In the genomic region with DNA sequence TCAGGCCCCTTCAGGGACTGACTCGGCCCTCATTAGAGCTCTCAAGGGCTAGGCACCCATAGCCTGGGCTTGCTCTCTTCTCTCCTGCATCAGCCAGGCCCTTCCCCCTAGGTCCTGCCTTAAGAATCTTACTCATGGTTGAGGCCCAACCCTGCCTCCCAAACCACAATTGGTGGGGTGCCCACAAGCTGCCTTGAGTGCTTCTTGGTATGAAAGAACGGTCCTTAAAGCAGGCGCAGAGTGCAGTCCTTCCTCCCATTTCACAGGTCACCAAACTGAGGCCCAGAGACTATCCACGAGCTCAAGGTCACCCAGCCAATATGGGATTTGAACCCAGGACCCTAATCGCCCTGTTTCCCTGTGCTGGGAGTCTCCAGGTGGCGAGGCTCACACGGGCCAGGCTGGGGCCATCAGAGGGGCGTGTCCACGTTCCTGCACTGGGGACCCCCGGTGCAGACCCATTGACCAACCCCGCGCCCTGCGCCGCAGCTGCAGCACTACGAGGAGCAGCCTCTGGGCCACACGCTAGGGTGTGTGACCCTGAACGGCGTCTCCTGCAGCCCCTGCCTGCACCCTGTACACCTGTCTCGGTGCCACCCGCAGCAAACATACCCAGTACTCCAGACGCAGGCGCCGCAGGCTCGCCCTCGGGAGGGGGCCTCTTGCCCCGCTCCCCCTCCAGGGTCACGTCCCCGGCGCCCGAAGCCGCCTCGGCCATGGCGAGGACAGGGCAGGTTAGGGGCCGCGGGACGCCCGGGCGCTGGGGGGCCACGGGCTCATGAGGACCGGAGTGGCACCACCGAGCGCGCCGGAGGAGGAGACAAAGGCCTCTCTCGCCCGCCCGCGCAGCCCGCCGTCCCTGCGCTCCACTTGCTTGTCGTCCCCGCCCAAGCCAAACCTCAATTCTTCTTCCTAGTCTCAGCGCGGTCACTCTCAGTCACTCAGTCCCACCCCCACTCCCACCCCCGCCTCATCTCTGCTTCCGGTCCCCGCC, we compare ENCODE assay signal across 8 mouse cellular contexts. TPM values are rescaled to one million over a fixed set of nuclear protein-coding genes. Genes with fewer than 3 reads are reported as not detected.
DNase-seq lines count a peak whose midpoint lies in the region; ATAC-seq and TF ChIP-seq lines count a peak whose summit lies in the region.

A gene (minus strand): TSS at position 822 of the 994 bp plus-strand sequence.

- peak within 1 kb of the TSS; percentile 72 for H3K4me3 ChIP-seq in bone marrow macrophage, adult 2 months (ENCODE audit: insufficient read depth, low read length)
- H3K4me3 ChIP-seq in forebrain, embryonic 11.5 days (ENCODE audit: low read depth, low read length), result peak within 1 kb of the TSS; percentile 92
- H3K4me3 ChIP-seq in heart, embryonic 15.5 days, result peak within 1 kb of the TSS; percentile 83
- peak within 1 kb of the TSS; percentile 50 to 54 for H3K4me3 ChIP-seq in liver, embryonic 14.5 days (ENCODE audit: insufficient read depth in 1 of 2, low read depth in 2 of 2, low read length in 2 of 2)
- peak within 1 kb of the TSS; percentile 82 for H3K4me3 ChIP-seq in stomach, embryonic 15.5 days (replicated peaks)

- peak within 1 kb of the TSS; percentile 98 for H3K9ac ChIP-seq in forebrain, embryonic 11.5 days (ENCODE audit: low read length)
- H3K9ac ChIP-seq in heart, embryonic 15.5 days, result peak within 1 kb of the TSS; percentile 88
- no peak within 1 kb of the TSS for H3K9ac ChIP-seq in liver, embryonic 14.5 days (replicated peaks)
- peak within 1 kb of the TSS; percentile 76 for H3K9ac ChIP-seq in stomach, embryonic 15.5 days

- no peak for TF ChIP-seq EP300 in liver, embryonic 14.5 days (IDR thresholded peaks at IDR 0.05; ENCODE audit: low read depth)

- peaks cover 5% of the 10 kb centered on the region; the same call in 1 of the 2 replicates for H3K4me1 ChIP-seq in bone marrow macrophage, adult 2 months (ENCODE audit: control insufficient read depth, insufficient read depth, low read length)
- peaks cover 14% of the 10 kb centered on the region for H3K4me1 ChIP-seq in forebrain, embryonic 11.5 days (replicated peaks; ENCODE audit: control insufficient read depth, insufficient read depth, low read length)
- H3K4me1 ChIP-seq in heart, embryonic 15.5 days (replicated peaks), result peaks cover 33% of the 10 kb centered on the region
- H3K4me1 ChIP-seq in liver, embryonic 14.5 days (replicated peaks; ENCODE audit: control insufficient read depth in 2 of 2, insufficient read depth in 2 of 2, low read length in 1 of 2), result peaks cover 4 to 7% of the 10 kb centered on the region in 2 experiments; a peak in 3 of 4 replicates
- H3K4me1 ChIP-seq in stomach, embryonic 15.5 days, result peaks cover 30% of the 10 kb centered on the region

- peak within 1 kb of the TSS; percentile 68 for H3K4me2 ChIP-seq in forebrain, embryonic 11.5 days (ENCODE audit: low read depth, low read length, severe bottlenecking)
- H3K4me2 ChIP-seq in heart, embryonic 15.5 days, result peak within 1 kb of the TSS; percentile 96
- peak within 1 kb of the TSS; percentile 67 for H3K4me2 ChIP-seq in liver, embryonic 14.5 days (ENCODE audit: low read depth)
- peak within 1 kb of the TSS; percentile 94 for H3K4me2 ChIP-seq in stomach, embryonic 15.5 days

- TF ChIP-seq POLR2A in bone marrow macrophage, adult 2 months (IDR thresholded peaks at IDR 0.05; ENCODE audit: borderline replicate concordance, low read depth, low read length), result no peak

- H3K36me3 ChIP-seq in forebrain, embryonic 11.5 days (ENCODE audit: control insufficient read depth, insufficient read depth, low read length), result no peaks in the 10 kb centered on the region; the same call in 1 of the 2 replicates
- H3K36me3 ChIP-seq in heart, embryonic 15.5 days, result no peaks in the 10 kb centered on the region
- no peaks in the 10 kb centered on the region for H3K36me3 ChIP-seq in liver, embryonic 14.5 days (replicated peaks; ENCODE audit: control insufficient read depth, insufficient read depth, low read depth)
- no peaks in the 10 kb centered on the region for H3K36me3 ChIP-seq in stomach, embryonic 15.5 days

- no peak for TF ChIP-seq CTCF in bone marrow macrophage, adult 2 months (IDR thresholded peaks at IDR 0.05; ENCODE audit: low read depth, low read length)
- TF ChIP-seq CTCF in liver, embryonic 14.5 days (IDR thresholded peaks at IDR 0.05; ENCODE audit: low read depth), result no peak

- peak; percentile 70 for ATAC-seq in forebrain, embryonic 11.5 days (replicated peaks; ENCODE audit: low FRiP score)
- ATAC-seq in heart, embryonic 15.5 days (replicated peaks; ENCODE audit: insufficient number of reproducible peaks, insufficient read depth, low FRiP score, low read depth), result peak; percentile 63
- peak; percentile 6; the same call in 1 of the 2 replicates for ATAC-seq in liver, embryonic 14.5 days (ENCODE audit: insufficient read depth)
- ATAC-seq in stomach, embryonic 15.5 days (ENCODE audit: insufficient read depth, low FRiP score, low read depth), result peak; percentile 62

- 5% methylated on average over 56 of the region's 58 CpGs for WGBS in forebrain, embryonic 11.5 days
- WGBS in heart, embryonic 15.5 days, result 6% methylated on average over 57 of the region's 58 CpGs
- WGBS in liver, embryonic 14.5 days (ENCODE audit: insufficient replicate concordance), result 4% methylated on average over 58 of the region's 58 CpGs
- WGBS in stomach, embryonic 15.5 days, result 6% methylated on average over 41 of the region's 58 CpGs

- no peaks in the 10 kb centered on the region for H3K9me3 ChIP-seq in forebrain, embryonic 11.5 days (ENCODE audit: control insufficient read depth, low read length)
- H3K9me3 ChIP-seq in heart, embryonic 15.5 days (replicated peaks), result no peaks in the 10 kb centered on the region
- no peaks in the 10 kb centered on the region for H3K9me3 ChIP-seq in liver, embryonic 14.5 days (ENCODE audit: control insufficient read depth, low read length)
- H3K9me3 ChIP-seq in stomach, embryonic 15.5 days, result no peaks in the 10 kb centered on the region

- no peak within 1 kb of the TSS for H3K27ac ChIP-seq in bone marrow macrophage, adult 2 months (ENCODE audit: insufficient read depth, low read depth, low read length)
- H3K27ac ChIP-seq in forebrain, embryonic 11.5 days (ENCODE audit: low read depth, low read length), result peak within 1 kb of the TSS; percentile 78
- H3K27ac ChIP-seq in heart, embryonic 15.5 days, result peak within 1 kb of the TSS; percentile 66
- H3K27ac ChIP-seq in liver, embryonic 14.5 days, result no peak within 1 kb of the TSS
- H3K27ac ChIP-seq in stomach, embryonic 15.5 days, result peak within 1 kb of the TSS; percentile 80

- no peaks in the 10 kb centered on the region for H3K27me3 ChIP-seq in forebrain, embryonic 11.5 days (ENCODE audit: control insufficient read depth, insufficient read depth, low read length)
- H3K27me3 ChIP-seq in heart, embryonic 15.5 days, result peaks cover 18% of the 10 kb centered on the region
- no peaks in the 10 kb centered on the region for H3K27me3 ChIP-seq in liver, embryonic 14.5 days (ENCODE audit: control insufficient read depth, insufficient read depth, low read length)
- H3K27me3 ChIP-seq in stomach, embryonic 15.5 days (replicated peaks), result no peaks in the 10 kb centered on the region

- peak; percentile 89 for DNase-seq in CD4-positive, CD25-positive, alpha-beta regulatory T cell, adult 2 months (ENCODE audit: low read depth, low spot score)
- peak; percentile 93 for DNase-seq in forebrain, embryonic 11.5 days (ENCODE audit: low spot score)
- peak; percentile 90 for DNase-seq in kidney, postnatal 14 days
- DNase-seq in liver, embryonic 14.5 days (ENCODE audit: low read depth in 3 of 3, low spot score in 3 of 3), result no peak
- peak; percentile 88 for DNase-seq in neural tube, embryonic 10.5 days (ENCODE audit: extremely low spot score, low spot score)

RNA-seq across cellular contexts. Expression of the gene that starts here (rescaled TPM):
- polyA plus RNA-seq in bone marrow macrophage, adult 2 months (2012; ENCODE audit: insufficient read depth, insufficient read length, missing spikeins), result 10.0 and 10.2 TPM in 2 replicates
- 5.7 and 9.3 TPM in 2 replicates for polyA plus RNA-seq in forebrain, embryonic 11.5 days (2014; fragmentation: Nextera tagmentation; extraction: Ambion mirVana)
- polyA plus RNA-seq in heart, embryonic 15.5 days (2015; fragmentation: Nextera tagmentation; extraction: Ambion mirVana), result 0.81 and 1.9 TPM in 2 replicates
- 1.4 and 1.7 TPM in 2 replicates for polyA plus RNA-seq in liver, embryonic 14.5 days (2012; rRNA removed)
- 0.14 and 0.15 TPM in 2 replicates for polyA plus RNA-seq in liver, embryonic 14.5 days (2014; fragmentation: Nextera tagmentation; extraction: Ambion mirVana)
- polyA plus RNA-seq in stomach, embryonic 15.5 days (2015; fragmentation: Nextera tagmentation; extraction: Ambion mirVana), result 1.5 and 1.8 TPM in 2 replicates

Comparison
In these comparisons a context has a peak if more than half of its experiments do, and no peak if none do; other contexts are left out.
1. DNase-seq: peak in CD4-positive, CD25-positive, alpha-beta regulatory T cell, adult 2 months (single experiment), forebrain, embryonic 11.5 days (single experiment), kidney, postnatal 14 days (single experiment) and neural tube, embryonic 10.5 days (single experiment); none in liver, embryonic 14.5 days (0 of 3).
2. H3K27ac ChIP-seq: peak in forebrain, embryonic 11.5 days (single experiment), heart, embryonic 15.5 days (single experiment) and stomach, embryonic 15.5 days (single experiment); none in bone marrow macrophage, adult 2 months (single experiment) and liver, embryonic 14.5 days (single experiment).
3. ATAC-seq: peak in every context shown above with its lines; median percentile 70 in forebrain, embryonic 11.5 days; 63 in heart, embryonic 15.5 days; 62 in stomach, embryonic 15.5 days; 6 in liver, embryonic 14.5 days.
4. Peak in every context shown above with its lines, with median percentiles within 50 percentile points of each other: H3K4me3 ChIP-seq and H3K4me2 ChIP-seq.